In the genomic region with DNA sequence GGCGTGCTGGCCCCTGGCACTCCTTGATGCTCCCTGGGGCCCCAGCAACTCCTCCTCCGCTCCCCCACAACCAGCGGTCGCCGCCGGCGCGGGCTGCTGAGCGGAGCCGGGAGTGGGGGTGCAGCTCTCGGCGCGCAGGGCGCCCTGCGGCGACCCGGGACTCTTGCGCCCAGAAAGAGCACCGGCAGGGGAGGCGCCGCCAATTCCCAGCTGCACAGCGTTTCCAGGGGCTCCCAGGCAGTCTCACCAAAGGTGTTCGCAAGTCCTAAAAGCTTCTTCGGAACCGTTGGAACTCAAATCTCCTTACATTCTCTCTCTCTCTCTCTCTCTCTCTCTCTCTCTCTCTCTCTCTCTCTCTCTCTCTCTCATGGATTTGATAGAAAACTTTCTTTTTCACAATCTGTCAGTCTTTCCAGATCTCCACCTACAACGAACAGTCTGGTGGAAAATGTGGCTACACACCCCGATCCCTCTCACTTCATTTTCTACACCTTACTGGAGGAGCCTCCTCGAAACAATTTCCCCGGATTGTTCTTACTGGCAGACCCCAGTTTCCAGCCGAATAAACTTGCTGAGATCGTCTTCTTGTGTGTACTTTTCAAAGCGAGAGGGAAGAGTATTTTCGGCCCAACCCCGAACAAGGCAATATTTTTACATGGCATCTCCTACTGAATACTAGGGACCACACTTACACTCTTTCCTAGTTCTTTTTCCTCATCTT, we compare ENCODE assay signal across 8 mouse cellular contexts. TPM values are rescaled to one million over a fixed set of nuclear protein-coding genes. Genes with fewer than 3 reads are reported as not detected.
DNase-seq lines count a peak whose midpoint lies in the region; ATAC-seq and TF ChIP-seq lines count a peak whose summit lies in the region.

No protein-coding gene starts in this region.

- peak overlapping the region; percentile 53 for H3K9ac ChIP-seq in ES-E14 (ENCODE audit: insufficient read depth, low read depth, low read length, poor library complexity, severe bottlenecking)
- peak overlapping the region; percentile 96 for H3K9ac ChIP-seq in forebrain, embryonic 13.5 days
- peak overlapping the region; percentile 25; the same call in 1 of the 2 replicates for H3K9ac ChIP-seq in intestine, embryonic 16.5 days (ENCODE audit: low read depth, low read length)
- H3K9ac ChIP-seq in midbrain, postnatal 0 days (replicated peaks; ENCODE audit: low read length, poor library complexity, severe bottlenecking), result peak overlapping the region; percentile 51

- DNase-seq in kidney, adult 11 months, result peak; percentile 6
- no peak for DNase-seq in kidney, postnatal 4 days
- peak; percentile 17 for DNase-seq in ES-E14 (ENCODE audit: low read depth, low spot score)
- no peak for DNase-seq in midbrain, postnatal 0 days (ENCODE audit: low spot score)
- DNase-seq in cerebellum, adult 9-10 months, result no peak
- no peak for DNase-seq in layer of hippocampus, adult 18-20 months (ENCODE audit: low spot score in 2 of 2)

- H3K36me3 ChIP-seq in ES-E14 (ENCODE audit: control insufficient read depth, insufficient read depth, low read length, poor library complexity, severe bottlenecking), result no peaks in the 10 kb centered on the region
- H3K36me3 ChIP-seq in forebrain, embryonic 13.5 days (ENCODE audit: poor library complexity, severe bottlenecking), result no peaks in the 10 kb centered on the region
- no peaks in the 10 kb centered on the region for H3K36me3 ChIP-seq in intestine, embryonic 16.5 days (ENCODE audit: control insufficient read depth, insufficient read depth, low read length)
- H3K36me3 ChIP-seq in midbrain, postnatal 0 days (ENCODE audit: insufficient read depth, low read length), result no peaks in the 10 kb centered on the region

- no peak overlapping the region for H3K27ac ChIP-seq in ES-E14 (ENCODE audit: insufficient read depth, low read depth, low read length, poor library complexity, severe bottlenecking)
- peak overlapping the region; percentile 98 for H3K27ac ChIP-seq in forebrain, embryonic 13.5 days
- H3K27ac ChIP-seq in intestine, embryonic 16.5 days (ENCODE audit: low read length), result no peak overlapping the region
- peak overlapping the region; percentile 77 for H3K27ac ChIP-seq in midbrain, postnatal 0 days (ENCODE audit: low read depth, low read length)

- H3K9me3 ChIP-seq in ES-E14 (ENCODE audit: control insufficient read depth, insufficient read depth, low read depth, low read length), result no peaks in the 10 kb centered on the region
- H3K9me3 ChIP-seq in forebrain, embryonic 13.5 days (replicated peaks), result no peaks in the 10 kb centered on the region
- no peaks in the 10 kb centered on the region; the same call in 1 of the 2 replicates for H3K9me3 ChIP-seq in intestine, embryonic 16.5 days (ENCODE audit: control insufficient read depth, low read length)
- no peaks in the 10 kb centered on the region for H3K9me3 ChIP-seq in midbrain, postnatal 0 days (ENCODE audit: low read length)

- peaks cover 0 to under 1% of the 10 kb centered on the region in 2 experiments; a peak in 1 of 4 replicates for H3K4me1 ChIP-seq in ES-E14 (ENCODE audit: control insufficient read depth in 2 of 2, insufficient read depth in 2 of 2, low read length in 2 of 2, poor library complexity in 1 of 2)
- H3K4me1 ChIP-seq in forebrain, embryonic 13.5 days, result peaks cover 67% of the 10 kb centered on the region
- peaks cover 19% of the 10 kb centered on the region for H3K4me1 ChIP-seq in intestine, embryonic 16.5 days (ENCODE audit: control insufficient read depth, insufficient read depth, low read length)
- H3K4me1 ChIP-seq in midbrain, postnatal 0 days (ENCODE audit: insufficient read depth, low read length), result peaks cover 4% of the 10 kb centered on the region; the same call in 1 of the 2 replicates

- WGBS in forebrain, embryonic 13.5 days, result under 1% methylated on average over 32 of the region's 34 CpGs
- WGBS in intestine, embryonic 16.5 days, result under 1% methylated on average over 34 of the region's 34 CpGs
- 1% methylated on average over 31 of the region's 34 CpGs for WGBS in midbrain, postnatal 0 days

- no peak for ATAC-seq in forebrain, embryonic 13.5 days
- ATAC-seq in intestine, embryonic 16.5 days, result no peak
- ATAC-seq in midbrain, postnatal 0 days (ENCODE audit: low FRiP score), result no peak

- no peak for TF ChIP-seq CTCF in midbrain, postnatal 0 days (IDR thresholded peaks at IDR 0.05)

- peak overlapping the region; percentile 88 for H3K4me2 ChIP-seq in forebrain, embryonic 13.5 days
- H3K4me2 ChIP-seq in intestine, embryonic 16.5 days (ENCODE audit: low read depth, low read length), result peak overlapping the region; percentile 90
- peak overlapping the region; percentile 64 for H3K4me2 ChIP-seq in midbrain, postnatal 0 days (ENCODE audit: low read depth, low read length, poor library complexity, severe bottlenecking)

- in situ Hi-C loops in ES-E14 (cut with MboI; ENCODE audit: low sequenced_read_pairs in 2 of 2, unreplicated experiment in 2 of 2), result no loop called here

- H3K4me3 ChIP-seq in ES-E14 (ENCODE audit: insufficient read depth in 1 of 2, low read depth in 1 of 2, low read length in 2 of 2, poor library complexity in 1 of 2, severe bottlenecking in 1 of 2), result peak overlapping the region; percentile 57 to 71
- H3K4me3 ChIP-seq in forebrain, embryonic 13.5 days, result peak overlapping the region; percentile 75
- H3K4me3 ChIP-seq in intestine, embryonic 16.5 days (ENCODE audit: low read length), result peak overlapping the region; percentile 52
- H3K4me3 ChIP-seq in midbrain, postnatal 0 days (ENCODE audit: low read depth, low read length), result peak overlapping the region; percentile 43

- peaks cover 64% of the 10 kb centered on the region for H3K27me3 ChIP-seq in forebrain, embryonic 13.5 days
- peaks cover 79% of the 10 kb centered on the region for H3K27me3 ChIP-seq in intestine, embryonic 16.5 days (replicated peaks; ENCODE audit: control insufficient read depth, insufficient read depth, low read length)
- H3K27me3 ChIP-seq in midbrain, postnatal 0 days (ENCODE audit: insufficient read depth, low read length), result peaks cover 46% of the 10 kb centered on the region

TF ChIP-seq in ES-E14, 5 proteins besides CTCF, POLR2A, EP300 and RAD21:
- TF ChIP-seq MAFK (IDR thresholded peaks at IDR 0.05; ENCODE audit: insufficient read depth, low read depth, low read length) (no peak), HCFC1 (IDR thresholded peaks at IDR 0.05; ENCODE audit: borderline replicate concordance, insufficient read depth, low read length) (no peak), CHD2 (IDR thresholded peaks at IDR 0.05; ENCODE audit: low read depth, low read length) (no peak), ZNF384 (IDR thresholded peaks at IDR 0.05; ENCODE audit: low read depth, low read length) (no peak), ZC3H11A (IDR thresholded peaks at IDR 0.05; ENCODE audit: borderline replicate concordance, low read depth, low read length) (no peak)

RNA-seq across cellular contexts. Expression of a gene that starts 0.5 kb away (rescaled TPM):
- 0.05 TPM in 1 of 2 replicates, not detected in the other for total RNA-seq in ES-E14 (2012; rRNA removed)
- 20.0 and 24.0 TPM in 2 replicates for polyA plus RNA-seq in forebrain, embryonic 13.5 days (2015; fragmentation: Nextera tagmentation; extraction: Ambion mirVana)
- polyA plus RNA-seq in intestine, embryonic 16.5 days (2015; fragmentation: Nextera tagmentation; extraction: Ambion mirVana), result not detected in 2 replicates
- 5.5 and 6.5 TPM in 2 replicates for total RNA-seq in midbrain, postnatal 0 days (2014; rRNA removed)
- 7.6 and 8.1 TPM in 2 replicates for polyA plus RNA-seq in midbrain, postnatal 0 days (2015; fragmentation: Nextera tagmentation; extraction: Ambion mirVana)
- 1 to 10 TPM; 3.2 to 4.6 TPM for total RNA-seq in layer of hippocampus, adult 18-20 months (2021)

Comparison
In these comparisons a context has a peak if more than half of its experiments do, and no peak if none do; other contexts are left out.
1. DNase-seq: peak in kidney, adult 11 months (single experiment) and ES-E14 (single experiment); none in kidney, postnatal 4 days (0 of 2), midbrain, postnatal 0 days (single experiment), cerebellum, adult 9-10 months (single experiment) and layer of hippocampus, adult 18-20 months (0 of 2).
2. H3K27ac ChIP-seq: peak in forebrain, embryonic 13.5 days (single experiment) and midbrain, postnatal 0 days (single experiment); none in ES-E14 (single experiment) and intestine, embryonic 16.5 days (single experiment).
3. H3K9ac ChIP-seq: peak in every context shown above with its lines; median percentile 96 in forebrain, embryonic 13.5 days; 53 in ES-E14; 51 in midbrain, postnatal 0 days; 25 in intestine, embryonic 16.5 days.
4. Peak in every context shown above with its lines, with median percentiles within 50 percentile points of each other: H3K4me3 ChIP-seq and H3K4me2 ChIP-seq.